Mouse (Mus musculus) left cerebral cortex, postnatal 25 days (tissue): ENCODE data around the gene Flot1. TPM values are rescaled to one million over a fixed set of nuclear protein-coding genes. Genes with fewer than 3 reads are reported as not detected.
A peak's percentile ranks its signal among the peaks of the same experiment; 100 is the strongest.

Source experiments
- DNase-seq, 2 experiments: peaks; one replicate each; pipeline ENCODE4 v3.0.0; 2022; ENCODE audit warnings: low spot score in 2 of 2, mixed read lengths in 1 of 2
- intact Hi-C: fragments of 180-260 bp; cut with DNase I; formaldehyde crosslinking; loops from one replicate; pipeline ENCODE4 v1.15.1; 2025
- total RNA-seq, 2 experiments: library from RNA; stranded (reverse); gene quantifications; 2 replicates each; pipeline ENCODE4 v1.2.3; 2021

Gene Flot1
- total RNA-seq, 2 experiments from 2014 or later = 120 to 137 TPM

- no peak for DNase-seq
- intact Hi-C loops = no loop called here
Measured at GRCm38 (mm10) chr17:35809395-35809794, 13.6 kb upstream of the Flot1 start.

DNA sequence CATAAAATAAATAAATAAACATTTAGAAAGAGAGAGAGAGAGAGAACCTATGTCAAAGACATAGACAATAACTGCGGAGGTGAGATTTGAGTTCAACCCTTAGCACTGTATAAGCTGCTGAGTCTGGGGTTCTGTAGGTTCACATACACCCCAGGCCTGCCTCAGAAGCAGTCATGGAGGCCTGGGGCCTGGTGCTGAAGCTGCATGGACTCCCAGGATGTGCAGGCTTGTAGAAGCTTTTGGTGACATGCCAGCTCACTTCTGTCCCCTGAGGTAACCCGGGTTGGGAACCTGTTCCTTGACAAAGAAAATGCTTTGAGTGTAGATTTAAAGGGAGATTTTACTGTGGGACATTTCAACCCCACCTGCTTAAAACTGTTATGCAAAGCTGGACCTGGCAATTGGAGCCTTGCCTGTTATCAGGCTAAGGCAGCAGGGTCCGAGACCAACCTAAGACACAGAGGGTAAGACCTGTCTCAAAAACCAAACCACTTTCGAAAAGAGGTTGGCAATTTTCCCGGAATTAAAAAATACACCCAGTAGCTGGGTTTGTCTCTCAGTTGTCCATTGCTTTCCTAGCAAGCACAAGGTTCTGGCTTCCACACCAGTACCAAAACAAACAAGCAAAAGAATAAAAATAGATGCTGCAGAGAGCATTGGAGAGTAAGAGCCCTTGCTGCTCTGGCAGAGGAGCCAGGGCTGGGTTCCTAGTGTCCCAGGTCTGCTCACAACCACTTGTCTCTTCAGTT lies 12.0 kb upstream of the Flot1 start:
- DNase-seq = no peak
- intact Hi-C loops = no loop called here

- intact Hi-C loops = no loop called here
Measured at GRCm38 (mm10) chr17:35812307-35812706, 10.7 kb upstream of the Flot1 start.

DNA sequence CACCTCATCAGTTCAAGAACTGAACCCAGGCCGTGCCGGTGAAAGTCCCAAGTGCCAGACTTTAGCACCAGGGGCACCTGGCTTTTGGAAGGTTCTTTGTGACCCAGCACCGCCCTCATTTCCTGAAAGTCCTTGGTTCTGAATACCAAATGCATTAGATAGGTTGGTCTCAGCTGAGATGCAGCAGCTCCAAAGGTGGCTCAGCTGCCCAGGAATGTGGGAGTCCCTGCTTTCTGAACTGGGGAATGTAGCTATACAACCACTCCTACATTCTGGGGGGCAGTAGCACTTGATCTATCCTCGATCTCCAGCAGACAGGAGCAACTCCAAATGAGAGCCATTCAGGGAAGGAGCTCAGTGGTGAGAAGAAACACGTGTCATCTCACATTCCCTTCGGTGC lies 10.3 kb upstream of the Flot1 start:
- intact Hi-C loops = no loop called here
- peak in 1 of 2 experiments; percentile 4 for DNase-seq

More at GRCm38 (mm10) chr17:35812307-35812706, 10.7 kb upstream of the Flot1 start:
- no peak for DNase-seq

GRCm38 (mm10) chr17:35813245-35813647 lies 9.8 kb upstream of the Flot1 start:
- intact Hi-C loops = no loop called here
- DNase-seq = peak; percentile 52 to 75

GRCm38 (mm10) chr17:35813653-35814052 lies 9.4 kb upstream of the Flot1 start:
- DNase-seq = no peak

GRCm38 (mm10) chr17:35814678-35815077 lies 8.4 kb upstream of the Flot1 start:
- no peak for DNase-seq
- intact Hi-C loops = no loop called here

More at GRCm38 (mm10) chr17:35813653-35814052, 9.4 kb upstream of the Flot1 start:
- intact Hi-C loops = no loop called here

- intact Hi-C loops = no loop called here
- DNase-seq = no peak
Measured at GRCm38 (mm10) chr17:35815836-35816235, 7.2 kb upstream of the Flot1 start.

- intact Hi-C loops = no loop called here
- no peak for DNase-seq
Measured at GRCm38 (mm10) chr17:35816686-35817085, 6.3 kb upstream of the Flot1 start.

GRCm38 (mm10) chr17:35817226-35817625 lies 5.8 kb upstream of the Flot1 start:
- DNase-seq = no peak
- intact Hi-C loops = no loop called here

DNA sequence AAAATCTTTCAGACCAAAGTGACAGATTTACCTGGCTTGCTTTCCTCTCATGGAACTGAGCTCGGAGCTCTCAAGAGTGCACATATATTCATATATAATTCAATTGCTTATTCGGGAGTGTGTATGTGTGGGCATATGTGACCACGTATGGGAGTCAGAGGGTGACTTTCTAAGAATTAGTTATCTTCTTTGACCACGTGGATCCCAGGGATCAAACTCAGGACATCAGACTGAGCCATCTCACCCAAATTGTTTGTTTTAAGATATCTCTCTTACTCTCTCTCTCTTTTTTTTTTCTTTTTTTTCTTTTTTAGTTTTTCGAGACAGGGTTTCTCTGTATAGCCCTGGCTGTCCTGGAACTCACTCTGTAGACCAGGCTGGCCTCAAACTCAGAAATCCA lies 2.9 kb upstream of the Flot1 start:
- intact Hi-C loops = no loop called here
- no peak for DNase-seq

- intact Hi-C loops = loop anchor here (2.0 kb wide), 1 partner anchor 83 kb away; no protein-coding TSS in a partner anchor
- DNase-seq = peak; percentile 46 to 82
Measured at GRCm38 (mm10) chr17:35821439-35822430, 1.3 kb upstream of the Flot1 start, which contains the start of gene Ier3. Gene Ier3 (plus strand): TSS chr17:35821684.

DNA sequence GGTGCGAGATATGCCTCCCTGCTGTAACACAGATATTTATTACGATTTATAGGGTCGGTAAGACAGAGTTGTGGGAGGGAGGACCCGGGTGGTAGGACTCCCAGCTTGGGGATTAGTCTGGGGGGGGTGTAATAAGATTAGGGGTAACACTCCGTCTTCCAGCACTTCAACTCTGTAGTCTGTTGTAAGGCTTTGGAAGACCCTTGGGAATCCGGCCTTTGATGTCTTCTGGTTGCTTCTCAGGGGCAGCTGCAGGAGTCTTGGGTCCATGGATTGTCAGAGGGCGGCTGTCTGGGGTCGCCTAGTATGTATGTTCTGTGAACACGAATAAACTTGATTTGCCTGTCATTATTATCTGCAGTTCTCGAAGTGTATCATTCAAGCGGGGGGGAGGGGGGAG lies 466 bp upstream of the Flot1 start:
- no peak for DNase-seq
- intact Hi-C loops = loop anchor here (2.0 kb wide), 1 partner anchor 84 kb away; no protein-coding TSS in a partner anchor

- intact Hi-C loops = no loop called here
- DNase-seq = no peak
Measured at GRCm38 (mm10) chr17:35824402-35824801, 1.4 kb downstream of the Flot1 start.

- intact Hi-C loops = no loop called here
- DNase-seq = no peak
Measured at GRCm38 (mm10) chr17:35825109-35825850, 2.2 kb downstream of the Flot1 start.

DNA sequence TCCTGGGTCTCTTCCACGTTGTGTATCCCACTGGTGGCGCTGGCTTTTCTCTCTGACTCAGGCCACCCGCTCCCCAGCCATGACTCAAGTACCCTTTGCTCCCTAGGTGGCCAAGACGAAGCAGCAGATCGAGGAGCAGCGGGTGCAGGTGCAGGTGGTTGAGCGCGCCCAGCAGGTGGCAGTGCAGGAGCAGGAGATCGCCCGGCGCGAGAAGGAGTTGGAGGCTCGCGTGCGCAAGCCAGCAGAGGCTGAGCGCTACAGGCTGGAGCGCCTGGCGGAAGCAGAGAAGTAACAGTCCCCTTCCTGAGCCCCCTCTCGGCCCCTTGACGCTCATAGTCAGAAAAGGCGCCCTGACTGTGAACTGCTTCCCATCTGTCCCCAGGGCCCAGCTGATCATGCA lies 6.7 kb downstream of the Flot1 start:
- DNase-seq = peak; percentile 87 to 88
- intact Hi-C loops = loop anchor here (10.0 kb wide), 1 partner anchor 145 kb away; the partner anchor contains the start of gene Gnl1

DNA sequence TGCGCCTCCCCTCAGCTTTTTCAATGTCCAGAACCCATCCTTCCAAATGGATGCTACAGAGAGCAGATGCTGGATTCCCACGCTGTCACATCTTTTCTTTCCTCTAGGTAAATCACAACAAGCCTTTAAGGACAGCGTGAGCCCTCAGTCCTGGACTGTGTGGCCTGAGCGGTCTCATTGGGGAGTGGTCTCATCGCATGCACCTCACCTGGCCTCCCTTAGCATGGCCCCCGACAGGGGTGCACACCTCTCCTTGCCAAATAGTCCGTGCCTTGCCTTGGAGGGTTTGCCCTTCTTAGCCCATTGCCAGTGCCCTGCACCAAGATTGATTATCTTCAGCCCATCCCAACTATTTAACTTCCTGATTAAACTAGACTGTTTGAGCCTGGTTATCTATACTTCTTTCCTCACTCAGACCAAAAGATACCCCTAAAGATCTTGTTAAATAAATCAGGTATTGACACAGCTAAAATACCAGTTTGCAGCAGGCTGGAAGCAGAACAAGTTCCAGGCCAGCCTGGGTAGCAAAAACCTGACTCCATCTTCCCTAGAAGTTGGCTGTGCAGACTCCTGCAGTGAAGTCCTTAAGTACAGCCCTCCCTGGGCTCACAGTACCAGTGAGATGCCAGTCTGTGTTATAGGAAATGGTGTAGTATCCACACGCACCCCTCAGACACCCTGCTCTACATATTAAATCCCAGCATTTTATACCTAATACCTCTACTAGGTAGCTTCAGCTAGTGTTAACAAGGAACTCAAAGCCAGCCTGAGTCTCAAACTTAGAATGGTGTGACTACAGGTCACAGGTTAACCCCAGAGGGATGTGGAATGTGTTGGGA lies 9.6 kb downstream of the Flot1 start:
- no peak for DNase-seq
- intact Hi-C loops = loop anchor here (10.0 kb wide), 1 partner anchor 142 kb away; the partner anchor contains the start of gene Gnl1

DNA sequence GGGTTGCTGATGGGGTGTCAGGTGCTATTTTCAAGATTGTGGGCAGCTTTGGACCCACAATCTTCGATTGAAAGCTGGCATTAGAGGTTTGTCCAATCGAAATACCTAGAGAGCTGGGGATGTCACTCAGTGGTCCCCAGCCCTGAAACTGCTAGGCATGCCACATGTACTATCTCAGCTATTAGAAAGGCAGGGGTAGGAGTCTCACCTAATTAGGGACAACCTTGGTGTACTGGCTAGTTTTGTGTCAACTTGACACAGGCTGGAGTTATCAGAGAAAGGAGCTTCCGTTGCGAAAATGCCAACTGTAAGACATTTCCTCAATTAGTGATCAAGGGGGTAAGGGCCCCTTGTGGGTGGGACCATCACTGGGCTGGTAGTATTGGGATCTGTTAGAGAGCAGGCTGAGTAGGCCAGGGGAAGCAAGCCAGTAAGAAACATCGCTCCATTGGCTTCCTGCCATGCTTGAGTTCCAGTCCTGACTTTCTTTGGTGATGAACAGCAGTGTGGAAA lies 10.3 kb downstream of the Flot1 start:
- intact Hi-C loops = loop anchor here (10.0 kb wide), 1 partner anchor 142 kb away; the partner anchor contains the start of gene Gnl1
- no peak for DNase-seq
